Mouse (Mus musculus) forebrain, embryonic 13.5 days (tissue): ENCODE data around the gene Dab2ip. TPM values are rescaled to one million over a fixed set of nuclear protein-coding genes. Genes with fewer than 3 reads are reported as not detected.

Source experiments
- ATAC-seq: fragments of 200-750 bp; cut with Nextera tagmentation; 2 replicates; pipeline ENCODE4 v1.8.0; 2017
- H3K27ac ChIP-seq: fragments of 300-500 bp; sonication (generic); 2 replicates; pipeline ENCODE4 v1.5.1; 2015; ENCODE audit warnings: inconsistent platforms, mild to moderate bottlenecking, moderate library complexity
- H3K27me3 ChIP-seq: fragments of 300-500 bp; sonication (generic); 2 replicates; pipeline ENCODE4 v1.6.1; 2015; ENCODE audit warnings: mild to moderate bottlenecking, inconsistent platforms
- H3K36me3 ChIP-seq: fragments of 300-500 bp; sonication (generic); 2 replicates; pipeline ENCODE4 v1.6.1; 2015; ENCODE audit warnings: mild to moderate bottlenecking, inconsistent platforms; ENCODE audit not compliant: poor library complexity, severe bottlenecking
- H3K4me1 ChIP-seq: fragments of 300-500 bp; sonication (generic); 2 replicates; pipeline ENCODE4 v1.6.1; 2015; ENCODE audit warnings: inconsistent platforms
- H3K4me2 ChIP-seq: fragments of 300-500 bp; sonication (generic); 2 replicates; pipeline ENCODE4 v1.6.1; 2015; ENCODE audit warnings: inconsistent platforms, mild to moderate bottlenecking, moderate library complexity
- H3K4me3 ChIP-seq: fragments of 300-500 bp; sonication (generic); 2 replicates; pipeline ENCODE4 v1.5.1; 2015; ENCODE audit warnings: mild to moderate bottlenecking, inconsistent platforms
- H3K9ac ChIP-seq: fragments of 300-500 bp; sonication (generic); 2 replicates; pipeline ENCODE4 v1.6.1; 2015; ENCODE audit warnings: mild to moderate bottlenecking, inconsistent platforms
- H3K9me3 ChIP-seq: fragments of 300-500 bp; sonication (generic); replicated peaks from 2 replicates; pipeline ENCODE4 v1.6.1; 2016; ENCODE audit warnings: inconsistent platforms
- WGBS: fragments of 180-500 bp; shearing (Covaris S2); methylation state at CpG from one replicate; pipeline ENCODE4 v1.1.7; 2015; 5-methylcytosine and 5-hydroxymethylcytosine counted together
- polyA plus RNA-seq: library from polyadenylated mRNA; unstranded; fragments of >200 nt; fragmentation: Nextera tagmentation; extraction: Ambion mirVana; gene quantifications from 2 replicates; pipeline ENCODE4 v1.2.1, GENCODE M21; 2015

Gene Dab2ip
- polyA plus RNA-seq, 1 experiment from 2014 or later, result 27.4 TPM

- 29% methylated on average over 6 of the region's 6 CpGs for WGBS
- H3K9ac ChIP-seq, result no peak overlapping the region
- H3K27ac ChIP-seq, result no peak overlapping the region
- no peak overlapping the region for H3K4me3 ChIP-seq
- H3K36me3 ChIP-seq, result no peaks in the 10 kb centered on the region
- no peaks in the 10 kb centered on the region for H3K9me3 ChIP-seq
- no peaks in the 10 kb centered on the region for H3K27me3 ChIP-seq
- ATAC-seq, result no peak
- no peak overlapping the region for H3K4me2 ChIP-seq
- peaks cover 95% of the 10 kb centered on the region for H3K4me1 ChIP-seq
These were observed 122.8 kb downstream of the Dab2ip start for GRCm38 (mm10) chr2:35680833-35681232.

GRCm38 (mm10) chr2:35684005-35684404 lies 125.9 kb downstream of the Dab2ip start:
- Histone ChIP-seq H3K4me2 (0 out of 2 replicates have a peak overlapping the region, but pooled peaks have one; percentile 17), H3K36me3 (no peaks in the 10 kb centered on the region), H3K9ac (no peak overlapping the region), H3K27ac (peak overlapping the region; percentile 86), H3K4me3 (no peak overlapping the region), H3K4me1 (peaks cover 95% of the 10 kb centered on the region), H3K27me3 (no peaks in the 10 kb centered on the region), H3K9me3 (no peaks in the 10 kb centered on the region)
- 13% methylated on average over 3 of the region's 3 CpGs for WGBS
- peak; percentile 33 for ATAC-seq

GRCm38 (mm10) chr2:35684735-35685312 lies 126.8 kb downstream of the Dab2ip start:
- Histone ChIP-seq H3K27me3 (no peaks in the 10 kb centered on the region), H3K4me1 (peaks cover 94% of the 10 kb centered on the region), H3K9ac (0 out of 2 replicates have a peak overlapping the region, but pooled peaks have one; percentile 2), H3K4me3 (no peak overlapping the region), H3K36me3 (no peaks in the 10 kb centered on the region), H3K9me3 (no peaks in the 10 kb centered on the region), H3K27ac (peak overlapping the region; percentile 86), H3K4me2 (peak overlapping the region; percentile 17; the same call in 1 of the 2 replicates)
- peak; percentile 54 for ATAC-seq
- WGBS, result 16% methylated on average over 9 of the region's 9 CpGs

GRCm38 (mm10) chr2:35686104-35686503 lies 128.0 kb downstream of the Dab2ip start:
- H3K36me3 ChIP-seq, result no peaks in the 10 kb centered on the region
- peaks cover 94% of the 10 kb centered on the region for H3K4me1 ChIP-seq
- WGBS, result 67% methylated on average over 7 of the region's 7 CpGs
- H3K4me2 ChIP-seq, result no peak overlapping the region
- no peak for ATAC-seq
- no peaks in the 10 kb centered on the region for H3K27me3 ChIP-seq
- H3K9ac ChIP-seq, result no peak overlapping the region
- no peaks in the 10 kb centered on the region for H3K9me3 ChIP-seq
- peak overlapping the region; percentile 26; the same call in 1 of the 2 replicates for H3K27ac ChIP-seq
- H3K4me3 ChIP-seq, result no peak overlapping the region

- Histone ChIP-seq H3K4me3 (no peak overlapping the region), H3K9ac (no peak overlapping the region), H3K27ac (no peak overlapping the region), H3K36me3 (no peaks in the 10 kb centered on the region), H3K4me1 (peaks cover 96% of the 10 kb centered on the region), H3K27me3 (no peaks in the 10 kb centered on the region), H3K9me3 (no peaks in the 10 kb centered on the region), H3K4me2 (no peak overlapping the region)
- ATAC-seq, result no peak
- WGBS, result 79% methylated on average over 5 of the region's 5 CpGs
These were observed 129.5 kb downstream of the Dab2ip start for GRCm38 (mm10) chr2:35687557-35688070.

- no peak overlapping the region for H3K9ac ChIP-seq
- WGBS, result 67% methylated on average over 4 of the region's 4 CpGs
- no peaks in the 10 kb centered on the region for H3K36me3 ChIP-seq
- no peak overlapping the region for H3K4me3 ChIP-seq
- no peak overlapping the region for H3K4me2 ChIP-seq
- H3K9me3 ChIP-seq, result no peaks in the 10 kb centered on the region
- H3K27ac ChIP-seq, result no peak overlapping the region
- no peak for ATAC-seq
- peaks cover 99% of the 10 kb centered on the region for H3K4me1 ChIP-seq
- H3K27me3 ChIP-seq, result no peaks in the 10 kb centered on the region
These were observed 130.1 kb downstream of the Dab2ip start for GRCm38 (mm10) chr2:35688121-35688520.

- Histone ChIP-seq H3K36me3 (no peaks in the 10 kb centered on the region), H3K4me1 (peaks cover 97% of the 10 kb centered on the region), H3K4me2 (no peak overlapping the region), H3K4me3 (no peak overlapping the region), H3K9me3 (no peaks in the 10 kb centered on the region), H3K27me3 (no peaks in the 10 kb centered on the region), H3K9ac (no peak overlapping the region), H3K27ac (no peak overlapping the region)
- WGBS, result 91% methylated on average over 5 of the region's 5 CpGs
- ATAC-seq, result no peak
These were observed 130.5 kb downstream of the Dab2ip start for GRCm38 (mm10) chr2:35688581-35688980.

- H3K36me3 ChIP-seq, result no peaks in the 10 kb centered on the region
- H3K9ac ChIP-seq, result 0 out of 2 replicates have a peak overlapping the region, but pooled peaks have one; percentile 27
- WGBS, result 87% methylated on average over 2 of the region's 2 CpGs
- no peaks in the 10 kb centered on the region for H3K9me3 ChIP-seq
- ATAC-seq, result no peak
- no peak overlapping the region for H3K4me2 ChIP-seq
- no peak overlapping the region for H3K27ac ChIP-seq
- peaks cover 96% of the 10 kb centered on the region for H3K4me1 ChIP-seq
- H3K27me3 ChIP-seq, result no peaks in the 10 kb centered on the region
- no peak overlapping the region for H3K4me3 ChIP-seq
These were observed 131.8 kb downstream of the Dab2ip start for GRCm38 (mm10) chr2:35689881-35690280.

- peak; percentile 74 for ATAC-seq
- Histone ChIP-seq H3K27ac (peak overlapping the region; percentile 57), H3K9me3 (no peaks in the 10 kb centered on the region), H3K36me3 (no peaks in the 10 kb centered on the region), H3K9ac (no peak overlapping the region), H3K4me2 (peak overlapping the region; percentile 22; the same call in 1 of the 2 replicates), H3K4me3 (no peak overlapping the region), H3K4me1 (peaks cover 96% of the 10 kb centered on the region), H3K27me3 (no peaks in the 10 kb centered on the region)
- WGBS, result 12% methylated on average over 7 of the region's 7 CpGs
These were observed 133.4 kb downstream of the Dab2ip start for GRCm38 (mm10) chr2:35691257-35692049.

- WGBS, result 86% methylated on average over 11 of the region's 11 CpGs
These were observed 134.3 kb downstream of the Dab2ip start for GRCm38 (mm10) chr2:35692272-35692900.

GRCm38 (mm10) chr2:35693037-35693436 lies 135.0 kb downstream of the Dab2ip start:
- 86% methylated on average over 7 of the region's 7 CpGs for WGBS
- peaks cover 91% of the 10 kb centered on the region for H3K4me1 ChIP-seq
- no peak for ATAC-seq

More at GRCm38 (mm10) chr2:35692272-35692900, 134.3 kb downstream of the Dab2ip start:
- Histone ChIP-seq H3K27me3 (no peaks in the 10 kb centered on the region), H3K9me3 (no peaks in the 10 kb centered on the region), H3K4me3 (no peak overlapping the region), H3K36me3 (no peaks in the 10 kb centered on the region), H3K4me2 (no peak overlapping the region; the same call in 1 of the 2 replicates), H3K27ac (no peak overlapping the region), H3K4me1 (peaks cover 96% of the 10 kb centered on the region), H3K9ac (no peak overlapping the region)
- no peak for ATAC-seq

GRCm38 (mm10) chr2:35694111-35694510 lies 136.0 kb downstream of the Dab2ip start:
- Histone ChIP-seq H3K4me1 (peaks cover 81% of the 10 kb centered on the region), H3K27ac (no peak overlapping the region), H3K9ac (no peak overlapping the region), H3K4me2 (no peak overlapping the region), H3K4me3 (no peak overlapping the region), H3K36me3 (no peaks in the 10 kb centered on the region), H3K9me3 (no peaks in the 10 kb centered on the region), H3K27me3 (no peaks in the 10 kb centered on the region)
- 58% methylated on average over 2 of the region's 2 CpGs for WGBS
- ATAC-seq, result no peak

More at GRCm38 (mm10) chr2:35693037-35693436, 135.0 kb downstream of the Dab2ip start:
- no peak overlapping the region for H3K9ac ChIP-seq
- H3K27me3 ChIP-seq, result no peaks in the 10 kb centered on the region
- no peak overlapping the region for H3K27ac ChIP-seq
- H3K9me3 ChIP-seq, result no peaks in the 10 kb centered on the region
- no peak overlapping the region for H3K4me3 ChIP-seq
- no peak overlapping the region for H3K4me2 ChIP-seq
- H3K36me3 ChIP-seq, result no peaks in the 10 kb centered on the region
